Mouse (Mus musculus) heart, embryonic 15.5 days (tissue): ENCODE results near the gene Cdk5. TPM values are rescaled to one million over a fixed set of nuclear protein-coding genes. Genes with fewer than 3 reads are reported as not detected.
A peak's percentile ranks its signal among the peaks of the same experiment; 100 is the strongest.

Experiments
- ATAC-seq: fragments of 200-750 bp; cut with Nextera tagmentation; replicated peaks from 2 replicates; pipeline ENCODE4 v1.8.0; 2017; ENCODE audit warnings: low read depth, moderate TSS enrichment; ENCODE audit not compliant: insufficient number of reproducible peaks, insufficient read depth, low FRiP score
- H3K27ac ChIP-seq: fragments of 300-500 bp; sonication (generic); 2 replicates; pipeline ENCODE4 v1.5.1; 2015; ENCODE audit warnings: mild to moderate bottlenecking, inconsistent platforms
- H3K27me3 ChIP-seq: fragments of 300-500 bp; sonication (generic); 2 replicates; pipeline ENCODE4 v1.6.1; 2015; ENCODE audit warnings: inconsistent platforms
- H3K36me3 ChIP-seq: fragments of 300-500 bp; sonication (generic); 2 replicates; pipeline ENCODE4 v1.6.1; 2015; ENCODE audit warnings: mild to moderate bottlenecking, inconsistent platforms
- H3K4me1 ChIP-seq: fragments of 300-500 bp; sonication (generic); replicated peaks from 2 replicates; pipeline ENCODE4 v1.6.1; 2015; ENCODE audit warnings: inconsistent platforms
- H3K4me2 ChIP-seq: fragments of 300-500 bp; sonication (generic); 2 replicates; pipeline ENCODE4 v1.6.1; 2015; ENCODE audit warnings: inconsistent platforms, mild to moderate bottlenecking, moderate library complexity
- H3K4me3 ChIP-seq: fragments of 300-500 bp; sonication (generic); 2 replicates; pipeline ENCODE4 v1.5.1; 2015; ENCODE audit warnings: mild to moderate bottlenecking, inconsistent platforms
- H3K9ac ChIP-seq: fragments of 300-500 bp; sonication (generic); 2 replicates; pipeline ENCODE4 v1.6.1; 2015; ENCODE audit warnings: mild to moderate bottlenecking, inconsistent platforms
- H3K9me3 ChIP-seq: fragments of 300-500 bp; sonication (generic); replicated peaks from 2 replicates; pipeline ENCODE4 v1.6.1; 2016; ENCODE audit warnings: inconsistent platforms
- WGBS: fragments of 180-500 bp; shearing (Covaris S2); methylation state at CpG from one replicate; pipeline ENCODE4 v1.1.7; 2015; ENCODE audit warnings: mixed read lengths; 5-methylcytosine and 5-hydroxymethylcytosine counted together
- polyA plus RNA-seq: library from polyadenylated mRNA; unstranded; fragments of >200 nt; fragmentation: Nextera tagmentation; extraction: Ambion mirVana; gene quantifications from 2 replicates; pipeline ENCODE4 v1.2.1, GENCODE M21; 2015

Gene Cdk5
- polyA plus RNA-seq, 1 experiment from 2014 or later = 27.5 TPM

GRCm38 (mm10) chr5:24394165-24394894 lies 29.0 kb downstream of the Cdk5 start:
- no peaks in the 10 kb centered on the region for H3K36me3 ChIP-seq
- H3K4me2 ChIP-seq = peak overlapping the region; percentile 60
- no peaks in the 10 kb centered on the region for H3K27me3 ChIP-seq
- H3K4me3 ChIP-seq = peak overlapping the region; percentile 56
- H3K9me3 ChIP-seq = no peaks in the 10 kb centered on the region
- peaks cover 21% of the 10 kb centered on the region for H3K4me1 ChIP-seq
- peak overlapping the region; percentile 65 for H3K27ac ChIP-seq
- H3K9ac ChIP-seq = 0 out of 2 replicates have a peak overlapping the region, but pooled peaks have one; percentile 36
- WGBS = 1% methylated on average over 36 of the region's 36 CpGs
- peak; percentile 95 for ATAC-seq

- 0 out of 2 replicates have a peak within 1 kb of the TSS, but pooled peaks have one; percentile 36 for H3K9ac ChIP-seq
- H3K36me3 ChIP-seq = no peaks in the 10 kb centered on the region
- H3K4me2 ChIP-seq = peak within 1 kb of the TSS; percentile 60
- H3K4me3 ChIP-seq = peak within 1 kb of the TSS; percentile 56
- 20% methylated on average over 7 of the region's 7 CpGs for WGBS
- ATAC-seq = no peak
- H3K27me3 ChIP-seq = 0 out of 2 replicates have a peak, but pooled peaks cover 4% of the 10 kb centered on the region
- H3K4me1 ChIP-seq = peaks cover 28% of the 10 kb centered on the region
- H3K27ac ChIP-seq = peak within 1 kb of the TSS; percentile 65
- no peaks in the 10 kb centered on the region for H3K9me3 ChIP-seq
Measured at GRCm38 (mm10) chr5:24393392-24393997, 29.8 kb downstream of the Cdk5 start, which contains the start of gene Abcb8. Gene Abcb8 (plus strand): TSS chr5:24393663.

DNA sequence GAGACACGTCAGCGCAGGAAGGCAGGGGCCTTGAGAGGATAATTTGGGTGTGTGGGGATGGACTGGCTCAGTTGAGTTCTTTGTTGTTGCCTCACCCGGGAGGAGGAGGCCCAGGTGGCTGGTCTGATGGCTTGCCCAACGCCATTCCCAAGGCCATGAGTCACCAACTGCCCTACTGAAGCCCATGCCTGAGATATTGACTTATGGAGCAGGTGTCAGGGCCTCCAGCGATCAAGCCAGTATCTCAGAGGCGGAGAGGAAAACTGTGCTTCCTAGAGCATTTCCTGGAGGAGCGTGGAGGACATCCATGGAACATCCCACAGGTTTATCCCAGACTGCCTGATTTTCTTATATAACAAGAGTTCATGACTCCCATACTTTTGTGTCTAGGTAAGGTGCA lies 30.6 kb downstream of the Cdk5 start:
- Histone ChIP-seq H3K36me3 (no peaks in the 10 kb centered on the region), H3K9me3 (no peaks in the 10 kb centered on the region), H3K4me2 (no peak overlapping the region), H3K27ac (0 out of 2 replicates have a peak overlapping the region, but pooled peaks have one; percentile 65), H3K4me3 (no peak overlapping the region), H3K4me1 (peaks cover 36% of the 10 kb centered on the region), H3K9ac (no peak overlapping the region), H3K27me3 (0 out of 2 replicates have a peak, but pooled peaks cover 5% of the 10 kb centered on the region)
- WGBS = 75% methylated on average over 7 of the region's 7 CpGs
- ATAC-seq = no peak

- Histone ChIP-seq H3K4me3 (no peak within 1 kb of the TSS), H3K27ac (peak within 1 kb of the TSS; percentile 65; the same call in 1 of the 2 replicates), H3K9ac (no peak within 1 kb of the TSS), H3K4me1 (peaks cover 44% of the 10 kb centered on the region), H3K27me3 (0 out of 2 replicates have a peak, but pooled peaks cover 7% of the 10 kb centered on the region), H3K36me3 (no peaks in the 10 kb centered on the region), H3K9me3 (no peaks in the 10 kb centered on the region), H3K4me2 (no peak within 1 kb of the TSS)
- no peak for ATAC-seq
- WGBS = 88% methylated on average over 7 of the region's 7 CpGs
Measured at GRCm38 (mm10) chr5:24391864-24392263, 31.5 kb downstream of the Cdk5 start, which contains the start of gene Atg9b. Gene Atg9b (minus strand): TSS chr5:24392143.

DNA sequence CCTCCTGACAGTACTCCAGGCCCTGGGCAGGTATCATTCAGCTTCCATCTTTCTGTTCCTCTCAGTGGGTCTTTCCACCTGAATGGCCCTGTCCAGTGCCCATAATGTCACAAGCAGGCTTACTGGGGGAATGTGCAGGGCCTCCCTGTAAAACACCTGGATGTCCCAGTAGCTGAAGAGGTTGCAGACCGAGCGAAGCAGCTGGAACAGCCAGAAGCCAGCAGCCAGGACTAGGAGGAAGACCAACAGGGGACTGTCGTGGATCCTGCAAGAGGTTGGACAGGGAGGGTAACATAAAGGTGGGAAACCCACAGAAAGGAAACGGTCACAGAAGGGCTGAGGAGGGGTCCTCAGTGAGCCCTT lies 33.7 kb downstream of the Cdk5 start:
- Histone ChIP-seq H3K4me3 (no peak overlapping the region), H3K27ac (peak overlapping the region; percentile 41; the same call in 1 of the 2 replicates), H3K9ac (no peak overlapping the region), H3K36me3 (no peaks in the 10 kb centered on the region), H3K4me2 (no peak overlapping the region), H3K4me1 (peaks cover 51% of the 10 kb centered on the region), H3K9me3 (no peaks in the 10 kb centered on the region), H3K27me3 (peaks cover 18% of the 10 kb centered on the region)
- no peak for ATAC-seq
- 76% methylated on average over 4 of the region's 4 CpGs for WGBS

DNA sequence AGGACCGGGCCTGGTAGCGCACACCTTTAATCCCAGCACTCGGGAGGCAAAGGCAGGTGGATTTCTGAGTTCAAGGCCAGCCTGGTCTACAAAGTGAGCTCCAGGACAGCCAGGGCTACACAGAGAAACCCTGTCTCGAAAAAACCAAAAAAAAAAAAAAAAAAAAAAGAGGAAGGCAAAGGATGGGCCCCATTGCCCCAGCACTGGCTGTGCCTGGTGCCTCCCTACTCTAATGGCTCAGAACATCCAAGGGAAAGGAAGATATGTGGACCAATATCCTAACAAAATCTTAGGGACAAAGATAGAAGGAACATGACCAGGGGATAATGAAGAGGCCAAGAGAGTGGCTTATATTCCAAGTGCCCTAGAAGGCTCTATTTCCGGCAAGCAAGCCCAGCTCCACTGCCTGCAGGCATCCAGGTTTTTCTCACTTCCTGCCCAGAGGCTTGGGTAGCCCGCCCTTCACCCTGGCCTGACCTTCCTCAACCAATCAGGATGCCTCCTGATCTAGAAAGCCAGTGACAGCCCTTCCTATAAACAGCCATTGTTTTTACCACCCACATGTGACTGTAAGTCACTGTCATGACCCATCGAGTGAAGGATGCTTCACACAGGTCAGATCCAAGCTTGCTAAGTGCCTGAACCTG lies 34.2 kb downstream of the Cdk5 start:
- no peaks in the 10 kb centered on the region for H3K36me3 ChIP-seq
- 0 out of 2 replicates have a peak, but pooled peaks have one; percentile 4 for ATAC-seq
- H3K4me3 ChIP-seq = no peak overlapping the region
- no peak overlapping the region for H3K4me2 ChIP-seq
- peaks cover 18% of the 10 kb centered on the region for H3K27me3 ChIP-seq
- peak overlapping the region; percentile 55; the same call in 1 of the 2 replicates for H3K27ac ChIP-seq
- H3K4me1 ChIP-seq = peaks cover 56% of the 10 kb centered on the region
- H3K9me3 ChIP-seq = no peaks in the 10 kb centered on the region
- H3K9ac ChIP-seq = no peak overlapping the region
- WGBS = 53% methylated on average over 7 of the region's 7 CpGs

DNA sequence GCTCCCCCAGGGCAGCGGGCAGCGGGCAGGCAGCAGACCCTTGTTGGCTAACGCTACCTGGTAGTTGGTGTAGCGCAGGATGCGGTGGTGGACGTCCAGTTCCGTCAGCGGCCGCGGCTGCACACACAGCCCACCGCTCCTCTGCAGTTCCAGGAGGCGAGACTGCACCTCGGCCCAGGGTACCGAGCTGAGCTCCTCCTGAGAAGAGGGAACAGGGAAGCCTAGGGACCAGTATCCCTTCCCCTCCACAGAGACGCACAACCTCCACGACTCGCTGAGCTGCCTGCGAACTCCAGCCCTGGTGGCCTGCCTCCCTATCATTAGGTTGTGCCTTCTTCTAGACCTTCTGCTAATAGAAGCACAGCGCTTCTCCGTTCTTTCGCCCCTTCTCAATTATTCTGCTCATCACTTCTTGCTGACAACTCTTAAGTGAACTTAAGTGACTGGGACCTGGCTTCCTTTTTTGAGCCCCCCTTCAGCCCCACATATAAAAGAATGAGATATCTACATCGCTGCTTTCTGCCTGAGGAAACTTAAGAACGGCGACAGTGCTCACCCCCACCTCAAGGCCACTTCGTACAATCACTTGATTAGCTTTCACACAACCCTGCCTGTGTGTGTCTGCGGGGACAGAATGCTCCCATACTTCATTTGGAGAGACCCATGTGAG lies 34.9 kb downstream of the Cdk5 start:
- ATAC-seq = no peak
- Histone ChIP-seq H3K4me3 (peak overlapping the region; percentile 52), H3K4me1 (peaks cover 56% of the 10 kb centered on the region), H3K27me3 (peaks cover 18% of the 10 kb centered on the region), H3K9ac (peak overlapping the region; percentile 61), H3K36me3 (no peaks in the 10 kb centered on the region), H3K27ac (peak overlapping the region; percentile 55), H3K4me2 (peak overlapping the region; percentile 91), H3K9me3 (no peaks in the 10 kb centered on the region)
- 26% methylated on average over 26 of the region's 26 CpGs for WGBS

DNA sequence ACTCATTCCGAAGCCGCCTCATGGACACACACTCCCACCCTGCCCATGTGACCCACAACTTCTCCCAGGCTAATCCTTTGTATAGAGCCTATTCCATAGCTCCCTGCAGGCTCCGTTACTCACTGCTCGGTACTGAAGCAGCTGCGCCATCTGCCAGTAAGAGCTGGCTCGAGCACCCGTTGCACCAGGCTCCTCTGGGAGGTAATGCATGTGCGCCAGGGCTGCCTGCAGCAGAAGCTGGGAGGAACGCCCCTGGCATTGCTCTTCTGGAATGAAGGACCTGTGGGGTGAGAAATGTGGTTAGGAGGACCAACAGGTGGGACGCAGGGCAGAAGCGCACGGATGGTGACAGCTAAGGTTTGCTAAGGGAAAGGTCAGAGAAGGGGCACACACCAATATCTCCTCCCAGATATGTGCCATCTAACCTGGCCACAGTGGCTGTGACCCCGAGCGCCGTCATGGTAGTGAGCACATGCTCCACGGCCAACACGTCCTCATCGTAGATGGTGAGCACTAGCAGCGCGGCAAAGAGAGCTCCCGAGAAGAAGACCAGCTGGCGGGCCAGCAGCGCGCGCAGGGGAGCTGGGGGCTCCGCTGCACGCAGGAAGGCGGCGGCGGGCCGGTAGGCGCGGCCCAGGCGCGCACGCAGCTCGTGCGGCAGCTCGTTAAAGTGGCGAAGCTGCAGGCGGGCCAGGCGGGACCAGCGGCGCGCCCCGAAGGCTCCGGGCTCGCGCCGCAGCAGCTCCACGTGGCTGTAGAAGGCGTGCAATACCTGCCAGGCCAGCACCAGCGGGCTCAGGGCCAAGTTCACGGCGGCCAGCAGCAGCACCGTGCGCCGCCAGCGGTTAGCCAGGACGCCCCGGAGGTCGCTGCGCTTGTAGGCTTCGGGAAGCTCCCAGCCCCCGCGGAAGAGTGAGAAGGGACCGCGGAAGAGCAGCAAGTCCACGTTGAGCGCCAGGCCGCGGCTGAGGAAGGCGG lies 35.8 kb downstream of the Cdk5 start:
- Histone ChIP-seq H3K4me3 (peak overlapping the region; percentile 52), H3K27ac (peak overlapping the region; percentile 55), H3K36me3 (no peaks in the 10 kb centered on the region), H3K4me1 (peaks cover 61% of the 10 kb centered on the region), H3K9ac (peak overlapping the region; percentile 61), H3K9me3 (no peaks in the 10 kb centered on the region), H3K4me2 (peak overlapping the region; percentile 91), H3K27me3 (peaks cover 18% of the 10 kb centered on the region)
- WGBS = under 1% methylated on average over 65 of the region's 73 CpGs
- ATAC-seq = peak; percentile 19; the same call in 1 of the 2 replicates

GRCm38 (mm10) chr5:24385887-24386550 lies 37.3 kb downstream of the Cdk5 start:
- 79% methylated on average over 10 of the region's 10 CpGs for WGBS
- no peak for ATAC-seq
- Histone ChIP-seq H3K9me3 (no peaks in the 10 kb centered on the region), H3K4me3 (no peak overlapping the region), H3K27ac (peak overlapping the region; percentile 17; the same call in 1 of the 2 replicates), H3K4me1 (peaks cover 64% of the 10 kb centered on the region), H3K27me3 (peaks cover 18% of the 10 kb centered on the region), H3K36me3 (no peaks in the 10 kb centered on the region), H3K9ac (no peak overlapping the region), H3K4me2 (no peak overlapping the region)
